Mouse (Mus musculus): ENCODE measurements around the gene Cdk6. TPM values are rescaled to one million over a fixed set of nuclear protein-coding genes. Genes with fewer than 3 reads are reported as not detected.
A peak's percentile ranks its signal among the peaks of the same experiment; 100 is the strongest.
"Not testable (repeated sequence)": the region's sequence is repeated elsewhere in the genome, so short reads cannot be mapped to it uniquely, and the experiment has no call there.

Gene Cdk6
- polyA plus RNA-seq, 2 experiments: 5.7 to 13.9 TPM

- H3K27ac ChIP-seq; H3K4me3 ChIP-seq (ENCODE audit: insufficient read depth in 1 of 2, low read depth in 2 of 2, low read length in 2 of 2); DNase-seq (ENCODE audit: low read depth in 3 of 3, low spot score in 3 of 3); H3K9me3 ChIP-seq (ENCODE audit: control insufficient read depth, low read length); H3K36me3 ChIP-seq (replicated peaks; ENCODE audit: control insufficient read depth, insufficient read depth, low read depth); ATAC-seq (ENCODE audit: insufficient read depth); H3K4me2 ChIP-seq (ENCODE audit: low read depth); H3K27me3 ChIP-seq (ENCODE audit: control insufficient read depth, insufficient read depth, low read length); H3K9ac ChIP-seq (replicated peaks): not testable (repeated sequence)
- WGBS (ENCODE audit: insufficient replicate concordance): 62% methylated on average over 4 of the region's 4 CpGs
- peaks cover 7 to 20% of the 10 kb centered on the region in 2 experiments for H3K4me1 ChIP-seq (replicated peaks; ENCODE audit: control insufficient read depth in 2 of 2, insufficient read depth in 2 of 2, low read length in 1 of 2)
These were observed 10.6 kb downstream of the Cdk6 start for GRCm38 (mm10) chr5:3351836-3352235.

- WGBS (ENCODE audit: insufficient replicate concordance): 79% methylated on average over 3 of the region's 3 CpGs
- no peak for DNase-seq (ENCODE audit: low read depth in 3 of 3, low spot score in 3 of 3)
These were observed 11.0 kb downstream of the Cdk6 start for GRCm38 (mm10) chr5:3352314-3352713.

GRCm38 (mm10) chr5:3352827-3353226 lies 11.5 kb downstream of the Cdk6 start:
- Histone ChIP-seq H3K4me2 (ENCODE audit: low read depth) (no peak overlapping the region), H3K27ac (no peak overlapping the region), H3K27me3 (ENCODE audit: control insufficient read depth, insufficient read depth, low read length) (no peaks in the 10 kb centered on the region), H3K9me3 (ENCODE audit: control insufficient read depth, low read length) (no peaks in the 10 kb centered on the region), H3K4me1 (replicated peaks; ENCODE audit: control insufficient read depth in 2 of 2, insufficient read depth in 2 of 2, low read length in 1 of 2) (peaks cover 7 to 20% of the 10 kb centered on the region in 2 experiments), H3K9ac (replicated peaks) (no peak overlapping the region), H3K4me3 (ENCODE audit: insufficient read depth in 1 of 2, low read depth in 2 of 2, low read length in 2 of 2) (no peak overlapping the region), H3K36me3 (replicated peaks; ENCODE audit: control insufficient read depth, insufficient read depth, low read depth) (no peaks in the 10 kb centered on the region)
- DNase-seq (ENCODE audit: low read depth in 3 of 3, low spot score in 3 of 3) (no peak), ATAC-seq (ENCODE audit: insufficient read depth) (no peak)
- 30% methylated on average over 3 of the region's 3 CpGs for WGBS (ENCODE audit: insufficient replicate concordance)
- no peak for TF ChIP-seq CTCF (IDR thresholded peaks at IDR 0.05; ENCODE audit: low read depth)
- no peak for TF ChIP-seq EP300 (IDR thresholded peaks at IDR 0.05; ENCODE audit: low read depth)

More at GRCm38 (mm10) chr5:3352314-3352713, 11.0 kb downstream of the Cdk6 start:
- TF ChIP-seq EP300 (IDR thresholded peaks at IDR 0.05; ENCODE audit: low read depth): no peak
- TF ChIP-seq CTCF (IDR thresholded peaks at IDR 0.05; ENCODE audit: low read depth): no peak
- Histone ChIP-seq H3K9ac (replicated peaks) (no peak overlapping the region), H3K4me1 (replicated peaks; ENCODE audit: control insufficient read depth in 2 of 2, insufficient read depth in 2 of 2, low read length in 1 of 2) (peaks cover 7 to 20% of the 10 kb centered on the region in 2 experiments), H3K9me3 (ENCODE audit: control insufficient read depth, low read length) (no peaks in the 10 kb centered on the region), H3K4me2 (ENCODE audit: low read depth) (no peak overlapping the region), H3K27me3 (ENCODE audit: control insufficient read depth, insufficient read depth, low read length) (no peaks in the 10 kb centered on the region), H3K4me3 (ENCODE audit: insufficient read depth in 1 of 2, low read depth in 2 of 2, low read length in 2 of 2) (no peak overlapping the region), H3K36me3 (replicated peaks; ENCODE audit: control insufficient read depth, insufficient read depth, low read depth) (no peaks in the 10 kb centered on the region), H3K27ac (no peak overlapping the region)
- no peak for ATAC-seq (ENCODE audit: insufficient read depth)

DNA sequence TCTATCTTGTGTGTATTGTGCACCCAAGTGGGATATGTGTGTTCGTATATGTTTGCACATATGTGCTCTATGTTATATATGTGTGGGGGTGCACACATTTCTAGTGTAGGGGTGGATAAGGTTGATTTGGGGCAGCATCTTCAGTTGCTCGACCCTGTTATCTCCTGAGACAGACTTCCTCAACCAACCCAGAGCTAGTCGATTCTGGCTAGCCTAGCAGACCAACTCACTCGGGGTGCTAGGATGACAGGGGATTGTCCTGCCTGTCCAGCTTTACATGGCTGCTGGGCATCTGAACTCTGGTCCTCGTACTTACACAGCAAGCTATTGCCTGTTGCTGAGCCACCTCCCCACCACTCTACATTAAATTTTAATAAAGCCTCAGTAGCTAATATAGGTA lies 13.0 kb downstream of the Cdk6 start:
- no peaks in the 10 kb centered on the region for H3K36me3 ChIP-seq (replicated peaks; ENCODE audit: control insufficient read depth, insufficient read depth, low read depth)
- 11% methylated on average over 5 of the region's 5 CpGs for WGBS (ENCODE audit: insufficient replicate concordance)
- no peaks in the 10 kb centered on the region for H3K9me3 ChIP-seq (ENCODE audit: control insufficient read depth, low read length)
- peaks cover 15 to 31% of the 10 kb centered on the region in 2 experiments for H3K4me1 ChIP-seq (replicated peaks; ENCODE audit: control insufficient read depth in 2 of 2, insufficient read depth in 2 of 2, low read length in 1 of 2)
- peak; percentile 80 for ATAC-seq (ENCODE audit: insufficient read depth)
- H3K4me3 ChIP-seq (ENCODE audit: insufficient read depth in 1 of 2, low read depth in 2 of 2, low read length in 2 of 2): no peak overlapping the region; a peak in 1 of 4 replicates
- H3K4me2 ChIP-seq (ENCODE audit: low read depth): peak overlapping the region; percentile 51
- H3K27ac ChIP-seq: no peak overlapping the region
- H3K9ac ChIP-seq (replicated peaks): no peak overlapping the region; the same call in 1 of the 2 replicates
- TF ChIP-seq EP300 (IDR thresholded peaks at IDR 0.05; ENCODE audit: low read depth) (peak; percentile 63; the same call in 1 of the 2 replicates), CTCF (IDR thresholded peaks at IDR 0.05; ENCODE audit: low read depth) (no peak)
- DNase-seq (ENCODE audit: low read depth in 3 of 3, low spot score in 3 of 3): no peak
- no peaks in the 10 kb centered on the region for H3K27me3 ChIP-seq (ENCODE audit: control insufficient read depth, insufficient read depth, low read length)

DNA sequence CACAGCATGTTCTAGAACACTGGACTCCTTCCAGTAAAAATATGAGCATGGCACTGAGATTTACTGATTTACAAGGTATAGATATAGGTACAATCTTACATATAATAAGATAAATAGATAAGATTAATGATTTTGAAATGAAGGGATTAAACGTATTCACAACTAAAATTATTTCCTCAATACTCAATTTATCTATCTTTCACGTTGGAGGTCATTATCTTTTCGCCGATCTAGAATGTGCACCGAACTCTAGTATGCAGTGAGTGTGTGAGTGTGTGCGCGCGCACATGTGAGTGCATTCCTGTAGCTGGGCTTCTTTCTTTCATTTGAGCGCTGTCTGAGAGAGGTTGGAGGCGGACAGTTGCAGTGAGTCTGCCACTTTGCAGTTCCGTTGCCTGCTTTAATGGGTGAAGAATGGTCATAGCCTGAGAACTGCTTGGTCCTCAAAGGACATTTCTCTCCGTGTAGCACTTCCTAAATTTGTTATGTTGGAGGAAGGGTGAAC lies 13.8 kb downstream of the Cdk6 start:
- DNase-seq (ENCODE audit: low read depth in 3 of 3, low spot score in 3 of 3) (no peak), ATAC-seq (ENCODE audit: insufficient read depth) (no peak)
- WGBS (ENCODE audit: insufficient replicate concordance): 73% methylated on average over 12 of the region's 12 CpGs
- H3K27ac ChIP-seq: no peak overlapping the region
- no peaks in the 10 kb centered on the region for H3K9me3 ChIP-seq (ENCODE audit: control insufficient read depth, low read length)
- H3K36me3 ChIP-seq (replicated peaks; ENCODE audit: control insufficient read depth, insufficient read depth, low read depth): no peaks in the 10 kb centered on the region
- H3K4me1 ChIP-seq (replicated peaks; ENCODE audit: control insufficient read depth in 2 of 2, insufficient read depth in 2 of 2, low read length in 1 of 2): peaks cover 15 to 35% of the 10 kb centered on the region in 2 experiments
- no peak overlapping the region for H3K4me3 ChIP-seq (ENCODE audit: insufficient read depth in 1 of 2, low read depth in 2 of 2, low read length in 2 of 2)
- no peaks in the 10 kb centered on the region for H3K27me3 ChIP-seq (ENCODE audit: control insufficient read depth, insufficient read depth, low read length)
- no peak for TF ChIP-seq CTCF (IDR thresholded peaks at IDR 0.05; ENCODE audit: low read depth)
- no peak for TF ChIP-seq EP300 (IDR thresholded peaks at IDR 0.05; ENCODE audit: low read depth)
- peak overlapping the region; percentile 51 for H3K4me2 ChIP-seq (ENCODE audit: low read depth)
- H3K9ac ChIP-seq (replicated peaks): no peak overlapping the region

Data from liver, embryonic 14.5 days (tissue).